Mouse (Mus musculus) kidney, postnatal 36 days (tissue): ENCODE measurements around the gene Snu13.

Experiments
- DNase-seq, 2 experiments: peaks; one replicate each; pipeline ENCODE4 v3.0.0; 2021 to 2022; ENCODE audit warnings: mixed read lengths in 2 of 2

The Snu13 gene

DNA sequence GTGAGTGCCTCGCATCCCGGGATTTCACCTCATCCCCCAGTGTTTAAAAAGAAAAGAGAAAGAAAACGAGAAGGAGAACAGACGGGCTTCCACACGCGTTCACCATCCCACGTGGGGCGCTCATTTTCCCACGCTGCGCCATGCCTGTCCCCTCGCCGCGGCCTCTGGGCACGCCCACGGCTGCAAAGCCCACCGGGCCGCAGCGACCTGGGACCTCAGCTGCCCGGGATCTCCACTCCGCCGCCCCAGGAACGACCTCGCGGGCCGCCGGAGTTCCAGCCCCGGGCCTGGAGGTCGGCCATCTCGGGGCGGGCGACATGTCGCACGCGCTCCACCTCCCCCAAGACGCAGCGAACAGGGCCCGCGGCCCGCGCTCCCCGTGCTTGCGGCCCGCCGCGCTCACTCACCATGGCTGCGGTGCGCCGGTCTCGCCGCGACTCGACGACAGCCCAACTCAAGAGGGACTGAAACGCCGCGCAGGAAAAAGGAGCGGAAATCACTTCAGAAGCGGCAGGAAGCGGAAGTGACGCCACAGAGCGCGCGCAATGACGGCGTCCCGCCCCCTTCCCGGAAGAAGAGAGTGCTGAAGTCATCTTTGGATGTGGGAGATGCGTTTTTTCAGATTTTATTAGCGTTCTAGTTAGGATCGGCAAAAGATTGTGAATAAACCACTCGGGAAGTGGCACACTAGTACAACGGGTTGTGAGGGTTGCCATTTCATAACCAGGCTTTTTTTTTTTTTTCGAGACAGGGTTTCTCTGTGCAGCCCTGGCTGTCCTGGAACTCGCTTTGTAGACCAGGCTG, at the start of gene Snu13:
Gene Snu13 (minus strand): TSS at position 519 of the 804 bp plus-strand sequence.
- peak; percentile 93 to 97 for DNase-seq

DNA sequence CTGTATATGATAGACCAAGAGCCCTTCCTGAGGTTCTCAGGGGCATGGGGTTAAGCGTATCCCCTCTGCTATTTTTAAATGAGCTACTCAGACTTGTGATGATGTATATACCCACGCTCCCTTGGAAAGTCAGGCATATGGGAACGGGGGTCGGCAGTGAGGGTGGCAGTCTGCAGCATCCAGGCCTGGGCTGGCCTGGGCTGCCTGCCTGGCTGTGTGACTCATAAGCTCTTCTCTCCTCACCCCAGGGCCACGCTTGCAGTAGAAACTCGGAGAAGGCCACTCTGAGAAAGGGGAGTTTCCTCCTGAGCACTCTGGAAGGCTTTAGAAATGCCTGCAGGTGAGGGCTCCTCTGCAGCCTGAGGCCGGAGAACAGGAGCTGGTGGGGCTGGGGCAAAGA, 43.7 kb upstream of the Snu13 start:
- DNase-seq, result no peak

DNA sequence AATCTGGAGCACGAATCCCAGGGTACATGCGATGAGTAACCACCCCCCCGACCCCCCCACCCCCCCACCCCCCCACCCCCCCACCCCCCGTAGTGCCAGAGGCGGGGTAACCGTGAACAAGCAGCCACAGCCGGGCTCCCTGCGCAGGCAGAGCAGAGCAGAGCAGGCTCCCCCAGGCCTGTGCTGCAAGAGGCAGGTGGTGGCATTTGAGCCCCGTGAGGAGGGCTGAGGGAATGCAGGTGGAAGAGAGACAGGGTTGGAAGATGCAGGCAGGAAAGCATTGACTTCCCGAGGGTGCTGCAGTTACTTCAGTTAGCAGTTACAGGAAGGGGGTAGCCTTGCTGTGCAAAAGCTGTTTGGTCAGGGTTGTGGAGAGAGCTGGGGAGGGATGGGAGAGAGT, 39.9 kb upstream of the Snu13 start:
- DNase-seq, result no peak

DNA sequence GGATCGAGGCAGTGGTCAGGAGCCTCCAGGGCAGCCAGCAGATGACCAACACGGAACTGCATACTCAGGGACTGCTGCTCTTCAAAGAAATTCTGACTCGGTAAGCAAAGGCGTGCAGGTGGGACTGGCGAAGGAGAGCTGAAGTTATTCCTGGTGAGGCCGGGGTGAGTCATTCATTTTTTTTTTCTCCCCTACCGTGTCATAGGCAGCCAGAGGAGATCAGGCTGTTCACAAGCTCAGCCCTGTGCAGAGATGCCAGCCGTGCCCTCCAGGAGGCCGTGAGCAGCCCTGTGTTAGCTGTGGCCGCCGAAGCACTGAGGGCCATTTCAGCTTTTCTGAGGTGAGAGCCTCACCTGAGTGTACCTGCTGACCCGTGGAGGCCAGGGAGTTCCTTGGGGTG, 38.7 kb upstream of the Snu13 start:
- no peak for DNase-seq

DNA sequence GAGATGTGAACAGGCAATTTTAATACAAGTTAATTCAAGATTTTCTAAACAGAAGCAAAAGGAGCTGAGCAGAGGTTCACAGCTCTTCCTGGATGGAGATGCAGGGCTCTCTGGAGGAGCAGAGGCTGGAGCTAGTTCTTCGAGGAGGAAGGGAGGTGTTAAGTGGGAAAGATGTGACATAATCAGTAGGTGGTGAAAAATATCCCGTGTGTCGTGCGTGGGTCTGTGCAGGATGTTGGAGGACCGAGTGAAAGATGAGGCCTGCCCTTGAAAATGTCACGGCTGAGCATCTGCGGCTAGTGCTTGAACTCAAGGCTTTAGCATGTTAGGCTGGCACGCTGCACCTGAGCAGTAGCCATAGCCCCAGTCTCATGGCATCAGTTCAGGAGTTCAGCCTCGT, 38.2 kb upstream of the Snu13 start:
- no peak for DNase-seq

DNA sequence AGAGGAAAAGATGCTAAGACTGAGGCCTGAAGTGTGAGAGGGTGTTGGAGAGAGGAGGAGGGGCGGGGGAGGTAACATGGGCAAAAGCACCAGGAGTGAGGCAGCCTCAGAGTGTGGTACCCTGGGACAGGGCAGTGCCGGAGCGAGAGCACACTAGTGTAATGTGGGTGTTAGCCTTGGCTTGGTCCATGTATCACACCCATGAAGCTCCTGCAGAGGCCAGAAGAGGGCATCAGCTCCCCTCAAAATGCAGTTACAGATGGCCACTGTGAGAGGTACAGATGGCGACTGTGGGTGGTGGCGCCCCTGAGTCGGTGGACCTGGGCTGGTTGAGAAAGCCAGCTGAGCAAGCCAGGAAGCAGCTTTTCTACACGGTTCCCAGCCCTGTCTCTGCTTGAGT, 33.8 kb upstream of the Snu13 start:
- DNase-seq, result peak; percentile 17 to 34

DNA sequence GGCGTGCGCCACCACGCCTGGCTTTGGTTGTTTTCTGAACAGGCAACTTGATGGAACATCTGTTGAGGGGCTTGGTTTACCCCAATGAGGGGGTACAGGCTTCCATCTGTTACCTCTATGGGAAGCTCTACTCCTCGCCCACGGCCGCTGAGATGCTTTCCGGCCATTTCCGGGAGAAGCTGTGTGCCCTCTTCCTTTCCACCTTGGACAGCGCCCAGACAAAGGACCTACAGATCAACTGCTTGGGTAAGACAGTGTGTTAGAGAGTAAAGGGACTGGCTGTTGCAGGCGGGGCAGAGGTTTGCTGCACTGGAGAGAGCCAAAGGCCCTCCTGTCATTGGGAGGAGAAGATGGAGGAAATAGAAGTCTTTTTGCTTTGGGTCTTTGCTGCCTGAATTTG, 32.5 kb upstream of the Snu13 start:
- no peak for DNase-seq

DNA sequence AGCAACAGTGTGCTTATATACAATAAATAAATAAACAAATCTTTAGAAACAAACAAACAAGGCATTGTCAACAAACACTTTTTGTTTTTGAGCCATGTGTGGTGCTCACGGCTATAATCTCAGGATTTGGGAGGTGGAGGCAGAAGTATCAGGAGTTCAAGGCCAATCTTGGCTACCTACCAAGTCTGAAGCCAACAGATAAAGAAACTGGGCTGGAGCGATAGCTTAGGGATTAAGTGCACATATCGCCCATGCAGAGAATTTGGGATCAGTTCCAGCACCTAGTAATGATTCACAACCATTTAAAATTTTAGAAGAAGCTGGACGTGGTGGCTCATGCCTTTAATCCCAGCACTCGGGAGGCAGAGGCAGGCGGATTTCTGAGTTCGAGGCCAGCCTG, 26.1 kb upstream of the Snu13 start:
- DNase-seq, result no peak

DNA sequence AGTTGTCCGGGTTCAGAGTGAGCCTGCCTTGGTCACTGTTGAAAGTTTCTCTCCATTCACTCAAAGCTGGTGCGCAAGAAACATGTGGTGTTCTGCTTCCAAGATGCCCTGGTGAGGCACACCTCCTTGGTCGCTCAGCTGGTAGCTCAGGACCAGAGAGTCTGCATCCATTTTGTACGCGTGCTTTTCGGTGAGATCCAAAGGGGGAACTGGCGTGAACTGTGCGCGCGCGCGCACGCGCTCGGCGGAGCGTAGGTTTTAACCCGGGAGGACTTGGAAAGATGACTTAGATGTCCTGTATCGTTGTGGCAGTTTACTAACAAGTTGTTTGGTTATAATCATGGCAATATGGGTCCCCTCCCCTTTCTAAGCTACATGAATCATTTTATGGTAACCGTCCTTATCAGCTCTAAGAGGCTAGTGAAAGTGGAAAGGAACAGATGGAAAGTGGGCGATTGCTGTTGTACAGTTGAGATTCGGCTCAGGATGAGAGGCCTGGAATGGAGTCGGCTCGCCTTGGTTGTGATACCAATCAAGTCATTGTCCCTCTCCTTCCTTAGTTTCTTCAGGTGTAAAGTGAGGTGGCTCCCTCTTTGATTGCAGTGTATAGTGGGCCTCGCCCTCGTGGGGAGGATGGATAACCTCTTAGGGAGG, 24.5 kb upstream of the Snu13 start:
- no peak for DNase-seq

DNA sequence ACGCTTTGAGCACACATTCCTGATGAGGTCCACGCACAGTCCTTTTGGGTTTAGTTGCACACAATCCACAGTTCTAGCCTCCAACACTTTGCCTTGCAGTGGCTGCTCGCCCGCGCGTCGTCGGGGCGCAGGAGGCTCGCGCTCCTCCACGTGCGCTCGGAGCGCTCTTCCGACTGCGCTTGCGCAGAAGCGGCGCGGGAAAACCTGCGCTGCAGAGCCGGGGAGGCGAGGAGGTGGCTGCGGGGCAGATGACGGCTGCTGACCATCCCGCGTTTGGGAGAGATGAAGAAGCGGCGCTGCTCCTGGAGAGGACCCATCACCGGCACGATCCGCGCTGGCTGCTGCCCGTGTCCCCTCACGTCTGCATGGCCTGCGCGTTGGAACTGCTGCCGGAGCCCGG, 22.5 kb upstream of the Snu13 start, which contains the start of gene Mei1:
Gene Mei1 (plus strand): TSS at position 99 of the 400 bp plus-strand sequence.
- DNase-seq, result no peak

DNA sequence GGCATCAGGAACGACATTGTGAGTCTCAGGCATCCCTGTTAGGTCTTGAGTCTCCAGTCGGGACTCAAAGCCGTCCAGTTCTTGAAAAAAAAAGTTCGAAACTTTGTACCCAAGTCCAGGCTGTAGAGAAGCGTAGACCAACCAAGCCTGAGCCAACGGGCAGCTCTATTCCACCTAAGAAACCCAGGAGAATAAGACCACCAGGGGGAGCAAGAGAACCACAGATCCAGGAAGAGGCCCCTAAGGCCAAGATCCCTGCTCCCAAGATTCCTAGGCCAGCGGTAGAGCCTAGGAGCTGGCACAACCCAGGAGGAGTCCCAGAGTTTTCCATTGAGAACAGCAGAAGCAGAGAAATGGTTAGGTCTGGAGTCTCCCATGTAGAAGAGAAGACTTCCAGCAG, 18.1 kb upstream of the Snu13 start:
- peak; percentile 85 to 87 for DNase-seq

DNA sequence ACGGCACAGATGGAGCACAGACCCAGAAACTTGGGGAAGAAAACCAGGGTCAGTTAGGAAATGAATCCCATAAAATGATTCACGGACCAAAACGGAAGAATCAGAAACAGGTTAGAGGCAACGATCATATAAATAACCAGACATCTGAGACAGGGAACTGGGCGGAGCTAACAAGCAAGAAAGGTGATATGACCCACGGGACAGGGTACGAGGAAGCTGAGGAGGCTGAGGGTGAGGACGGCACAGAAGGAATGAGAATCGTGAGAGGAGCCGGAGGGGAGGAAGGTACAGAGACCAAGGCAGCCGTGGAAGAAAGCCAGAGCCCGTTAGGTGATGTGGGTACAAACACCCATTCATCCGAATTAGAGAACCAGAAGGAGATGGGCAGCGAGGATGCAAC, 16.5 kb upstream of the Snu13 start:
- no peak for DNase-seq

DNA sequence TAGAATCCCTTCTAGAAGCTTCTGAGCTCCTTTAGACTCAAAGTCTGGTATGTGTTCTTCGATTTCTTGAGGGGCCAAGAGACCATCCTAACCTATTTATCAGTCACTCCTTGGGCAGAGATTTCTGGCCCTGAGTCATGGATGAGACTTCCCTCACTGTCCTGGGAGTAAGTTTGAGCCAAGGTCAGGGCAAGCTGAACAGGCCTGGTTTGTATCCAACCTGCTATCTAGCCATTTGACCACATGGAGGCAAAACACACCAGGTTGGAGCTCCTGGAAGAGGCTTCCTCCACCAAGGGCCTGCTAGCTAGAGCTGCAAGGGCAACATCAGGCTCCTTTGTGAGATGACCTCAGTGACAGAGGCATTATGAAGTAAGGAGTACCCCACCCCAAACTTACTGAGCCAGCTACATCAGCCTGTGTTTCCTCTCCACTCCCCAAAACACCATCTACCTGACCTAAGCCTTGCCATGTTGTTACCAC, 11.4 kb upstream of the Snu13 start, which contains the start of gene 4930407I10Rik:
Gene 4930407I10Rik (plus strand): TSS at position 433 of the 483 bp plus-strand sequence.
- no peak for DNase-seq

DNA sequence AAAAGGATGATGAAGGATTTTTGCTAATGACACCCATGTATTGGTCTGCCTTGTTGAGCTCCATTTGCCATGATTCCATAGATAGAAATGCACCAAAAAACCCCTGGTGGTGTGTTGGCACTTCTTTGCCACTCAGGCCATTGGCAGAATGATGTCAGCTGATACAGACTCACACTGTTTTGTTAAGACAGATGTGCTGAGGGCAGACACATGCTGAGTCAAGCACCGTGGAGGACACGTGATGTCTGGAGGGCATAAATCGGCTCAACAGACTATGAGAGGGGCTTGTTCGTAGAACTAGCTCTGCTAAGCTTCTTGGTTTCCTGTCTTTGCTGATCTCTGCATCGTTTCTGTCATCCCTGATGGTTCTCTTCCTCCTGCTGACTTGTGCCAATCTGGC, 5.1 kb upstream of the Snu13 start:
- no peak for DNase-seq

DNA sequence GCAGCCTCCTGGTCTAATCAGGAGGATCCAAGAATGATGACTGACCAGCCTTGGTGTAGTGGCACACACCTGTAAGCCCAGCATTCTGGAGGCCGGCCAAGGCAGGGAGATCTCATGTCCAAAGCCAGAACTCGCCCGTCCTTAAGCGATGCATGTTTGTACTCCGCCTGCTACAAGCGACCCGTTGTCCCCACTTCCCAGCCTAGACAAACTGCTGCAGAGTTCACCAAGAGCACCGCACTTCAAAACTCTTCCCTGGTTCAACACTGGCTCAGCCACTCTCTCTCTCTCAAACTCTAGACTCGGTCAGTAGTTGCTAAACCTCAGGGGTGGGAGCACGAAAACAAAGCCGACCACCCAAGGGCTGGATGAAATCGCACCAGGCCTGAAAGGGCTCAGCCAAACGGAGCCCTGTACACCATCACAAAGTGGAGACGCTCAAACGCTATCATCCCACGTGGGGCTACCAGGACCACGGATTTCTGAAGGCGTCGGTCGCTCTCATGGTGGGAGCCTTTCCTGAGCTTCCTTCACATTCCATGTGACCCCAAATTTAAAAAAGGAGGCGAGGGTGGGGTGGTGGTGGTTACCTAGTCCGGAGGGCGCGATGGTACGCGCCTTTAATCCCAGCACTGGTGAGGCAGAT, 1.0 kb downstream of the Snu13 start:
- peak; percentile 16 to 56 for DNase-seq

DNA sequence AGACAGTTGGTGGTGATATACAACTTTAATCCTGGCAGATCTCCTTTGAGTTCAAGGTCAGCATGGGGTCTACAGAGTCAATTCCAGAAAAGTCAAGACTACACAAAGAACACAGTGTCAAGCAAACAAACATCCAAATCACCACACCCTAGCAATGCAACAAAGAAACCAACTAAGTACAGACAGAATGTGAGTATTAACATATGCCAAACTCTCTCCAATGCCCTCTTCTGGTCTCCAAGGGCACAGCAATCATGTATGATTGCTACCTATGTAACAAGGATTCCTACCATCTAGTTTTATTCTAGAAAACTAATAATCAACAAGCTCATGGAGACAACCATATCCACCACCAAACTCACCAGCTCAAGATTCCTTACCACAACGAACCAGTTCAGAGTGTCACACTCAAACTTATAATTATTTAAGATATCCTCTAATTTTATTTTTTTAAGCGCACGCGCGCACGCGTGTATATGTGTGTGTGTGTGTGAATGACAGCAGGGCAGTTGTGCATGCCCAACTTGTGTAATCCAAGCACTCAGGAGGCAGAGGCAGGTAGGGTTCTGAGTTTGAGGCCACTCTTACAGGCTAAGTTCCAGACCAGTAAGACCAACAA, 3.1 kb downstream of the Snu13 start:
- DNase-seq, result peak in 1 of 2 experiments; percentile 23

DNA sequence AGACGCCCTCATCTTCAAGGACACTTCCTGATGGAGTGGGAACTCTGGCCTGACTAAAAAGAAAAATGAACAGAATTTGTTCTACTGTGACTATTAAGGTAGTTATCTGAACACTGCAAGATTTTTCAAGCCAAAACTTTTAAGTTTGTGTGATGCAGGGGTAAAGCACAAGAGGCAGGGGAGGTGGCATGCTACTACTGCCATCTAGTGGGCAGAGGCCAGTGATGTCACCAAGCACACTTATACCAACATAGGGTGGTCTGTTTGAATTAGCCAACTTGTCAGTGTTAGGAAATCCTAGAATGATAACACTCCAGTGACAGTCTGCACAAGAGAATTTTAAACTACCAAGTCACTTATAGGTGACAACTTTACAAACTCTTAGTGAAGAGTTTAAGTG, 6.7 kb downstream of the Snu13 start:
- DNase-seq, result peak; percentile 41 to 68

DNA sequence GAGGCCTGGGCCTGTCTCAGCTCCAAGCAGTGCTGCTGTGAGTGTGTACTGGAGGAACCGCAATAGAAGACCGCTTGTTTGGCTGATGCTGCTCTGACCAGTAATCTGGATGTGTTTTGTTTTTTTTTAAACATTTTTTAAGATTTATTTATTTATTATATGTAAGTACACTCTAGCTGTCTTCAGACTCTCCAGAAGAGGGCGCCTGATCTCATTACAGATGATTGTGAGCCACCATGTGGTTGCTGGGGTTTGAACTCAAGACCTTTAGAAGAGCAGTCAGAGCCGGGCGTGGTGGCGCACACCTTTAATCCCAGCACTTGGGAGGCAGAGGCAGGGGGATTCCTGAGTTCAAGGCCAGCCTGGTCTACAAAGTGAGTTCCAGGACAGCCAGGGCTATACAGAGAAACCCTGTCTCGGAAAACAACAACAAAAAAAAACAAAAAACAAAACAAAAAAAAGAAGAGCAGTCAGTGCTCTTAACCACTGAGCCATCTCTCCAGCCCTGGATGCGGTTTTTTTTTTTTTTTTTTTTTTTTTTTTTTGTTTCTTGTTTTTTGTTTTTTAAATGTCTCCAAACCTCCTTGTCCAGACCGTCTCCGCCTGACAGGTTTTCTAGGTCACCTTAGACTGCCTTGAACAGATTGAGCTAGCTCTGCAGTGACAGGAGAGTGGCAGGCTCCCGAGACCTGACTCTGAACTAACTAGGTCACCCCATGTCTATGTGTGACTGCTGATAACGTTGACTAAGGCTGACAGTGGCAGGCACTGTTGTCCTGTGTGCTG, 11.3 kb downstream of the Snu13 start:
- DNase-seq, result peak; percentile 29 to 52

DNA sequence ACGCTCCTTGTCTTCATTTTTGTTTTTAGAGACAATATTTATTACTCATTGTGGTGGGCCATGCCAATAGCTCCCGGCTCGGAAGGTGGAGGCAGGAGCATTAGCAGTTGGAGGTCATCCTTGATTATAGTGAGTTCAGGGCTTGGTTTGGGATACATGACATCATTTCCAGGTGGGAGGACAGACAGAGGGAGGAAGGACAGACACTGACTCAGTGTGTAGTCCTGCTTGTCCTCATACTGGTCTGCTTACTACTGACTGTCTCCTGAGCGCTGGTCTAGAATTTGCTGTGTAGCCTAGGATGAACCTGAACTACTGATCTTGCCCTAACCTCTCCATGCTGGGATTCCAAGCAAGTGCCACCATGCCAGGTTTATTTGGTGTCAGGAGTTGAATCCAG, 13.6 kb downstream of the Snu13 start, which contains the start of gene Desi1:
Gene Desi1 (minus strand): TSS at position 101 of the 400 bp plus-strand sequence.
- no peak for DNase-seq

DNA sequence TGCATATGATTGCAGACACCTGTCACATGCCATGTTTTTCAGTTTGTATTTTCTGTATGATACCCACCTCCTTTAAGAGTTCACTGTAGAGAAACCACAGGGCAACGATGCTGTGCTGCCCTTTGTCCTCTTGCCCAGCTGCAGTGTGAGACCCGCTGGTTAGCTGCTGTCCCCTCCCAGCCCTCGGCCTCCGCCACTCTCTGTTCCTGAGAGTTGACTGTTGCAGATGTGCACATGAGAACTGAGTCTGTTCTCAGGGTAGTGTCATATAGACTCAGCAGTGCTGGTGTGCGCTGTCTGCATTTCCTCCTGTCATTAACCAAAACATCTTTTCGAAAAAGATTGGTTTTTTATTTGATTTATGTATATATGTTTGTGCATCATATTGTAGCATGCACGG, 15.0 kb downstream of the Snu13 start:
- DNase-seq, result no peak

DNA sequence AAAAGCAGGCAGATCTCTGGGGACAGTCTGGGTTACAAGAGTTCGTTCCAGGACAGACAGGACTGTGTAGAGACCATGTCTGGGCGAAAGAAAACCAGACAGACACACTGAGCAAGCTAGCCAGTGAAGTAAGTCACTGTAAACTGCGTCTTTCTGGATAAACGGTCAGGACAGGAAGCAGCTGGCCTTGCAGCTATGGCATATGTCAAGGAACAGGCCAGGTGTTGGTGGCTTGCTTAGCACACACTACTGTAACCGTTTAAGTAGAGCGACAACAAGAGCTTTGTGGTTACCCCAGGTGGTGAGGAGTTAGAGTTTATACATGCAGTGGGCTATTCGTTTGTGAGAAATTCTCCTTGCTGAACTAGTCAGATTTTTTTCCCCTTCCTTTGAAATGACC, 19.7 kb downstream of the Snu13 start:
- no peak for DNase-seq

DNA sequence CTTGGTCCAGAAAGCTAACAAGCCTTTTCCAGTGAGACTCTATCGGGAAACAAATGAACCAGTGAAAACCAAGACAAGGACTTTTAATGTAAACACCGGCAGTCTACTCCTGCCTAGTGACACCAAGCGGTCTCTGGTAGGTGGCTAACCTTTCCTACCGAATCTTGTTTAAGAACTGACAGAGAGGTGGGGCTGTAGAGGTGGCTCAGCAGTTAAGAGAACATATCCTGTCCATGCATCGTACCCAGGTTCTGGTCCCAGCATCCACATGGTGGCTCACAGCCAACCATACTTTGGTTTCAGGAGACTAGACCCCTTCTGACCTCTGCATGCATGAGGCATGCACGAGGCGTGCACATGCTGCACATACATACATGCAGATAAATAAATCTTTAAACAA, 20.1 kb downstream of the Snu13 start:
- DNase-seq, result no peak
